Comparison of ENCODE assay signal across 7 mouse cellular contexts in genomic region chr7:127511808-127512230, GRCm38 (mm10). TPM values are rescaled to one million over a fixed set of nuclear protein-coding genes. Genes with fewer than 3 reads are reported as not detected.
DNase-seq lines count a peak whose midpoint lies in the region; ATAC-seq lines count a peak whose summit lies in the region.

Gene Srcap (plus strand): TSS chr7:127511983.

- intact Hi-C loops in left cerebral cortex, postnatal 10 days (cut with DNase I): no loop called here

- ATAC-seq in inflammation-experienced regulatory T-cells, adult 6 months: peak; percentile 94
- ATAC-seq in megakaryocyte-erythroid progenitor cell, adult 5-6 weeks (replicated peaks; ENCODE audit: low FRiP score, low TSS enrichment, poor library complexity, severe bottlenecking): peak; percentile 97

- peak; percentile 92 for DNase-seq in adipocyte (ENCODE audit: low spot score)
- DNase-seq in embryo, embryonic 10 days (ENCODE audit: low spot score): peak; percentile 100
- peak; percentile 92 for DNase-seq in gastrocnemius, postnatal 10 days
- peak; percentile 96 to 97 for DNase-seq in left cerebral cortex, postnatal 10 days (ENCODE audit: extremely low spot score in 1 of 2, low spot score in 2 of 2)
- DNase-seq in right cerebral cortex, postnatal 4 days: peak; percentile 90

RNA-seq across cellular contexts. Expression of gene Srcap, which starts in this region (rescaled TPM):
- 10 to 100 TPM; 56.8 to 66.1 TPM for total RNA-seq in gastrocnemius, postnatal 10 days (2021)
- polyA plus RNA-seq in inflammation-experienced regulatory T-cells, adult 6 months (2017; shearing (Covaris generic)): 10 to 100 TPM in 1 of 3 experiments, 1 to 10 TPM in 2; 6.2 to 19.0 (median 9.0) TPM
- 100 to 1,000 TPM; 101 to 108 TPM for total RNA-seq in left cerebral cortex, postnatal 10 days (2021)
- total RNA-seq in megakaryocyte-erythroid progenitor cell, adult 5-6 weeks (2014; fragmentation: Nextera tagmentation): 126 and 170 TPM in 2 replicates
- total RNA-seq in megakaryocyte-erythroid progenitor cell, adult 5-6 weeks (2017): 21.9 and 22.7 TPM in 2 replicates

Comparison
In these comparisons a context has a peak if more than half of its experiments do, and no peak if none do; other contexts are left out.
1. Peak in every context shown above with its lines: DNase-seq and ATAC-seq.